ENCODE assay signal across 24 mouse cellular contexts in genomic region chr15:86175253-86176050, GRCm38 (mm10). TPM values are rescaled to one million over a fixed set of nuclear protein-coding genes. Genes with fewer than 3 reads are reported as not detected.
DNase-seq lines count a peak whose midpoint lies in the region; ATAC-seq and TF ChIP-seq lines count a peak whose summit lies in the region.
"Had no signal": no experiment of that assay in that cellular context is flagged by ENCODE, and none has a peak within 500 bp of the region (broad histone marks: within the 10 kb centered on the region; RNA-seq: fewer than 3 reads in every experiment).

No protein-coding gene starts in this region.

- H3K4me1 ChIP-seq in hindbrain, embryonic 10.5 days (replicated peaks): peaks cover 37% of the 10 kb centered on the region
- no peaks in the 10 kb centered on the region for H3K4me1 ChIP-seq in hindbrain, embryonic 11.5 days (replicated peaks; ENCODE audit: control insufficient read depth, insufficient read depth, low read length)
- H3K4me1 ChIP-seq in spleen, adult 2 months (ENCODE audit: control insufficient read depth, insufficient read depth, insufficient read length): peaks cover 50% of the 10 kb centered on the region; the same call in 1 of the 2 replicates
- H3K4me1 ChIP-seq in liver, postnatal 0 days (ENCODE audit: insufficient read depth): peaks cover 34% of the 10 kb centered on the region

- no peak for TF ChIP-seq EP300 in liver, postnatal 0 days (IDR thresholded peaks at IDR 0.05; ENCODE audit: low read depth)

- no peak overlapping the region for H3K9ac ChIP-seq in hindbrain, embryonic 11.5 days (ENCODE audit: low read depth, low read length)
- H3K9ac ChIP-seq in liver, postnatal 0 days (replicated peaks): no peak overlapping the region
- H3K9ac ChIP-seq: hindbrain, embryonic 13.5 days; limb, embryonic 12.5 days; neural tube, embryonic 12.5 days had no signal

- no peaks in the 10 kb centered on the region for H3K36me3 ChIP-seq in hindbrain, embryonic 10.5 days
- H3K36me3 ChIP-seq in hindbrain, embryonic 11.5 days (ENCODE audit: control insufficient read depth, insufficient read depth, low read length): no peaks in the 10 kb centered on the region
- no peaks in the 10 kb centered on the region for H3K36me3 ChIP-seq in spleen, adult 2 months (ENCODE audit: control insufficient read depth, insufficient read depth, low read length)
- no peaks in the 10 kb centered on the region for H3K36me3 ChIP-seq in liver, postnatal 0 days (replicated peaks; ENCODE audit: insufficient read depth, low read length)
- H3K36me3 ChIP-seq: heart, embryonic 13.5 days; hindbrain, embryonic 13.5 days; limb, embryonic 12.5 days; neural tube, embryonic 12.5 days had no signal

- no peak for ATAC-seq in hindbrain, embryonic 11.5 days (ENCODE audit: low FRiP score)
- ATAC-seq in liver, postnatal 0 days: peak; percentile 84
- ATAC-seq: forebrain, embryonic 14.5 days had no signal

- 0 out of 2 replicates have a peak overlapping the region, but pooled peaks have one; percentile 23 for H3K27ac ChIP-seq in hindbrain, embryonic 10.5 days
- H3K27ac ChIP-seq in hindbrain, embryonic 11.5 days (ENCODE audit: low read depth, low read length): no peak overlapping the region
- H3K27ac ChIP-seq in spleen, adult 2 months (ENCODE audit: insufficient read depth, low read length): peak overlapping the region; percentile 91
- peak overlapping the region; percentile 44; the same call in 1 of the 2 replicates for H3K27ac ChIP-seq in liver, postnatal 0 days (ENCODE audit: low read depth)
- H3K27ac ChIP-seq: heart, embryonic 13.5 days; hindbrain, embryonic 13.5 days; limb, embryonic 12.5 days; neural tube, embryonic 12.5 days had no signal

- DNase-seq in hindbrain, embryonic 10.5 days (ENCODE audit: low spot score): no peak
- DNase-seq in hindbrain, embryonic 11.5 days (ENCODE audit: low spot score): no peak
- DNase-seq in spleen, adult 2 months (ENCODE audit: low read depth in 1 of 2, low spot score in 2 of 2): no peak
- DNase-seq in spleen, postnatal 4 days (ENCODE audit: low spot score in 2 of 2): no peak
- no peak for DNase-seq in liver, postnatal 0 days
- peak; percentile 53 for DNase-seq in thymus, postnatal 4 days
- no peak for DNase-seq in kidney, adult 18-20 months
- no peak for DNase-seq in gastrocnemius, adult 18-20 months (ENCODE audit: low spot score)
- DNase-seq: adrenal gland, adult 2 months; cerebellum, adult 2 months; gastrocnemius, postnatal 10 days; heart, postnatal 14 days; kidney, adult 9 months; layer of hippocampus, postnatal 36 days; lung, adult 2 months; lung, postnatal 14 days; midbrain, embryonic 14.5 days; retina, postnatal 1 day had no signal

- no peak for TF ChIP-seq CTCF in spleen, adult 2 months (IDR thresholded peaks at IDR 0.05; ENCODE audit: extremely low read depth, insufficient read depth, insufficient read length, insufficient replicate concordance)
- no peak for TF ChIP-seq CTCF in liver, postnatal 0 days (IDR thresholded peaks at IDR 0.05; ENCODE audit: low read depth)

- no peaks in the 10 kb centered on the region for H3K9me3 ChIP-seq in hindbrain, embryonic 10.5 days
- no peaks in the 10 kb centered on the region for H3K9me3 ChIP-seq in hindbrain, embryonic 11.5 days (ENCODE audit: control insufficient read depth, low read length)
- H3K9me3 ChIP-seq in liver, postnatal 0 days (ENCODE audit: low read length): no peaks in the 10 kb centered on the region
- H3K9me3 ChIP-seq: heart, embryonic 13.5 days; hindbrain, embryonic 13.5 days; limb, embryonic 12.5 days; neural tube, embryonic 12.5 days had no signal

- 72% methylated on average over 3 of the region's 3 CpGs for WGBS in hindbrain, embryonic 10.5 days
- WGBS in hindbrain, embryonic 11.5 days: 84% methylated on average over 3 of the region's 3 CpGs
- WGBS in spleen, adult 2 months: 83% methylated on average over 3 of the region's 3 CpGs
- 59% methylated on average over 3 of the region's 3 CpGs for WGBS in liver, postnatal 0 days (ENCODE audit: insufficient replicate concordance)

- H3K4me2 ChIP-seq in hindbrain, embryonic 11.5 days (replicated peaks; ENCODE audit: low read depth, low read length): no peak overlapping the region
- H3K4me2 ChIP-seq in liver, postnatal 0 days (ENCODE audit: low read depth, low read length): no peak overlapping the region
- H3K4me2 ChIP-seq: heart, embryonic 13.5 days; hindbrain, embryonic 13.5 days; limb, embryonic 12.5 days; neural tube, embryonic 12.5 days had no signal

- no peaks in the 10 kb centered on the region for H3K27me3 ChIP-seq in hindbrain, embryonic 10.5 days (ENCODE audit: insufficient read depth, poor library complexity, severe bottlenecking)
- no peaks in the 10 kb centered on the region for H3K27me3 ChIP-seq in hindbrain, embryonic 11.5 days (ENCODE audit: control insufficient read depth, insufficient read depth, low read length)
- no peaks in the 10 kb centered on the region for H3K27me3 ChIP-seq in spleen, adult 2 months (ENCODE audit: control insufficient read depth, insufficient read depth, low read length)
- H3K27me3 ChIP-seq in liver, postnatal 0 days (ENCODE audit: insufficient read depth, low read length): no peaks in the 10 kb centered on the region
- H3K27me3 ChIP-seq: hindbrain, embryonic 13.5 days; limb, embryonic 12.5 days; neural tube, embryonic 12.5 days had no signal

- no peak overlapping the region for H3K4me3 ChIP-seq in hindbrain, embryonic 10.5 days
- no peak overlapping the region for H3K4me3 ChIP-seq in hindbrain, embryonic 11.5 days (ENCODE audit: low read depth, low read length)
- H3K4me3 ChIP-seq in spleen, adult 2 months (ENCODE audit: extremely low read depth, insufficient read depth, insufficient read length): no peak overlapping the region
- H3K4me3 ChIP-seq in liver, postnatal 0 days (ENCODE audit: low read depth, low read length): no peak overlapping the region
- H3K4me3 ChIP-seq: heart, embryonic 13.5 days; hindbrain, embryonic 13.5 days; layer of hippocampus, adult 2 months; limb, embryonic 12.5 days; neural tube, embryonic 12.5 days had no signal

- TF ChIP-seq POLR2A in spleen, adult 2 months (IDR thresholded peaks at IDR 0.05; ENCODE audit: low read depth, low read length): no peak

RNA-seq across cellular contexts. Expression of gene Cerk, which starts 10.5 kb away (rescaled TPM):
- 12.8 and 15.9 TPM in 2 replicates for polyA plus RNA-seq in hindbrain, embryonic 10.5 days (2016; fragmentation: Nextera tagmentation; extraction: Ambion mirVana)
- 16.9 and 18.4 TPM in 2 replicates for polyA plus RNA-seq in hindbrain, embryonic 11.5 days (2014; fragmentation: Nextera tagmentation; extraction: Ambion mirVana)
- polyA plus RNA-seq in spleen, adult 2 months (2012; rRNA removed): 64.4 and 82.8 TPM in 2 replicates
- 5.5 and 6.1 TPM in 2 replicates for polyA plus RNA-seq in liver, postnatal 0 days (2015; fragmentation: Nextera tagmentation; extraction: Ambion mirVana)
- 1 to 10 TPM; 4.3 to 5.1 TPM for total RNA-seq in gastrocnemius, adult 18-20 months (2021)

RNA-seq across cellular contexts. Expression of gene Tbc1d22a, which starts 38.8 kb away (rescaled TPM):
- polyA plus RNA-seq in hindbrain, embryonic 10.5 days (2016; fragmentation: Nextera tagmentation; extraction: Ambion mirVana): 13.4 and 13.5 TPM in 2 replicates
- 7.3 and 8.3 TPM in 2 replicates for polyA plus RNA-seq in hindbrain, embryonic 11.5 days (2014; fragmentation: Nextera tagmentation; extraction: Ambion mirVana)
- polyA plus RNA-seq in spleen, adult 2 months (2012; rRNA removed): 28.1 and 32.3 TPM in 2 replicates
- polyA plus RNA-seq in liver, postnatal 0 days (2015; fragmentation: Nextera tagmentation; extraction: Ambion mirVana): 6.0 and 6.4 TPM in 2 replicates
- total RNA-seq in gastrocnemius, adult 18-20 months (2021): 10 to 100 TPM; 15.6 to 17.1 TPM
